In genomic region chr12:47162624-47163151, GRCm38 (mm10) we compare ENCODE assay signal across 8 mouse cellular contexts.
DNase-seq lines count a peak whose midpoint lies in the region; ATAC-seq lines count a peak whose summit lies in the region.

No protein-coding gene starts in this region.

- 10% methylated on average over 6 of the region's 6 CpGs for WGBS in embryonic facial prominence, embryonic 15.5 days

- 0 out of 2 replicates have a peak overlapping the region, but pooled peaks have one; percentile 17 for H3K4me2 ChIP-seq in embryonic facial prominence, embryonic 15.5 days (replicated peaks)

- peak; percentile 6 for DNase-seq in testis, postnatal 14 days (ENCODE audit: low spot score)
- DNase-seq in testis, postnatal 10 days (ENCODE audit: low spot score), result no peak
- peak; percentile 49 for DNase-seq in layer of hippocampus, adult 9-11 months
- peak; percentile 12 for DNase-seq in retina, embryonic 14.5 days (ENCODE audit: low spot score)
- no peak for DNase-seq in thymus, postnatal 36 days
- no peak for DNase-seq in spleen, postnatal 36 days (ENCODE audit: low spot score in 2 of 2)

- ATAC-seq in embryonic facial prominence, embryonic 15.5 days (ENCODE audit: insufficient number of reproducible peaks, low FRiP score, low TSS enrichment, low read depth), result no peak
- no peak for ATAC-seq in megakaryocyte-erythroid progenitor cell, adult 5-6 weeks (replicated peaks; ENCODE audit: low FRiP score, low TSS enrichment, poor library complexity, severe bottlenecking)

- H3K27ac ChIP-seq in embryonic facial prominence, embryonic 15.5 days (replicated peaks), result no peak overlapping the region

- peaks cover 7% of the 10 kb centered on the region; the same call in 1 of the 2 replicates for H3K4me1 ChIP-seq in embryonic facial prominence, embryonic 15.5 days

- H3K4me3 ChIP-seq in embryonic facial prominence, embryonic 15.5 days (replicated peaks), result no peak overlapping the region

- H3K36me3 ChIP-seq in embryonic facial prominence, embryonic 15.5 days, result no peaks in the 10 kb centered on the region

- H3K9ac ChIP-seq in embryonic facial prominence, embryonic 15.5 days, result no peak overlapping the region

- H3K9me3 ChIP-seq in embryonic facial prominence, embryonic 15.5 days (replicated peaks), result no peaks in the 10 kb centered on the region

- no peaks in the 10 kb centered on the region for H3K27me3 ChIP-seq in embryonic facial prominence, embryonic 15.5 days

Comparison
In these comparisons a context has a peak if more than half of its experiments do, and no peak if none do; other contexts are left out.
1. DNase-seq: peak in testis, postnatal 14 days (single experiment), layer of hippocampus, adult 9-11 months (single experiment) and retina, embryonic 14.5 days (single experiment); none in testis, postnatal 10 days (single experiment), thymus, postnatal 36 days (0 of 2) and spleen, postnatal 36 days (0 of 2).